Mouse (Mus musculus): ENCODE measurements around the gene Arhgap31.

DNA sequence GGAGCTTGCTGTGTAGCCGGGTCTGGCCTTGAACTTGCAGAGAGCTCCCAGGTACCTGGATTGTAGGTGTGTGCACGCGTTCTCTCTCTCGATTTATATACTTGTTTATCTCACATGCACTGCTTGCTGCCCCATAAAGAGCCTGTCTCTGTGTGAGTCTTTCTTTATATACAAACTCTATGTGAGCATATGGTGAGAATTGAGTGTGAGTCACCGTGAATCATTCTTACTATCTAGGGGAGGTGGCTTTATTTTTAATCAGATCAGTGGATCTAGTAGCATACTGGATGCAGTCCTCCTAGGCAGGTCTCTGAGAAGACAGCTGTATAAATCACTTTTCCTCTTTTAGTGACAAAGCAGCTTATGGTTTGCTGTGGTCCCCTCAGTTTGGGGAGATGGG lies 144.9 kb downstream of the Arhgap31 start:
- TF ChIP-seq POLR2A (IDR thresholded peaks at IDR 0.05; ENCODE audit: borderline replicate concordance, low read depth, low read length) (no peak), CTCF (IDR thresholded peaks at IDR 0.05; ENCODE audit: low read depth, low read length) (no peak)
